Mouse (Mus musculus) heart, postnatal 0 days (tissue): ENCODE results near the gene Bnip1.

ENCODE experiments used
- CTCF ChIP-seq: IDR thresholded peaks from 2 replicates; pipeline ENCODE4 v1.5.1; 2016; ENCODE audit warnings: antibody characterized with exemption, control low read depth, low read depth
- EP300 ChIP-seq: IDR thresholded peaks from 2 replicates; pipeline ENCODE4 v1.6.1; 2016; ENCODE audit warnings: antibody characterized with exemption, low read depth

GRCm38 (mm10) chr17:26838191-26838910 is 57.5 kb downstream of the Bnip1 start:
- TF ChIP-seq CTCF (no peak), EP300 (no peak)
